Mouse (Mus musculus) lung, postnatal 4 days (tissue): Measurements from ENCODE around the gene Klhl18.
A peak's percentile ranks its signal among the peaks of the same experiment; 100 is the strongest.

Experiments used
- DNase-seq, 2 experiments: peaks; one replicate each; pipeline ENCODE4 v3.0.0; 2021

The Klhl18 gene

DNA sequence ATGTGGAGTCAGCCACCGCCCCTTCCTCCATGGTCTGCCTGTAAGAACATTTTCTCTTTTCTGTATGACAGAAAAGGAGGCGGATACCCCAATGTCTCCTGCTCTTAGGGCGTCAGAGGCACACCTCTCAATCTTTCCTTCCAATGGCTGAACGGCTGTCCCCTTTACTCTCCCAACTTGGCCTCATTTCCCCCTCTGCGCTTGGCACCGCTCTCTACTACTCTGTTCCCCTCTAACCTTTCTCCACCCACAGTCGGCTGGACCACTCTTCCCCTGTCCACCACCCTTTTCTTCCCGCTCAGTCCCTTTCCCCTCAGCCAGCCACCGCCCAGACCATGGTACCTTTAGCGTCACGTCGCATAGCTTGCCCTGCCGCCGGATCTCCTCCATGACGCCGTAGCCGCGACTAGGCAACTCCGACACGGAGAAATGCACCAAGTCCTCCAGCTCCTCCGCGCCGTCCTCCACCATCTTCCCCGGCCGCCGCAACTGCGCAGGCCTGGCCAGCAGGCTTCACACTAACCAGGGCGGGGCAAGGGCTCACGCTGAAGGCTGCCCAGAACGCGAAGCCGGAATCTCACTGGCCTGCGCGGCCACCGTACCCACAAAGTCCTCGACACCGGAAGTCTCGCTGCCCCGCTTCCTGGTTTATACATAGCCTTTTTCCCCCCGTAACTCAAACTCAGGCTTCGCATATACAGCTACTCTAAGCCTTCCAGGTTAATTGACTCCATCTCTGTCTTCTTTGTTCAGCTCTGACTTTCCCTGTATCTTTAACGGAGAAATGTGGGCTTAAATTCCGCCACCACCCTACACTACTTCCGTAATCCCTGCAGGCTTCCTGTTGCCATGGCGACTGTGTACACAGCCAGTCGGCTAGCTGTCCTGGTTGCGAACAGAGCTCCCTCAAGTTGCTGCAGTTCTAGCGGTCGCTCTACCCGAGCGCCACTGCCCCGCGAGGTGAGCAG lies at the start of gene Klhl18, which contains the start of gene Kif9:
Klhl18 (minus strand) TSS at position 571 of the 968 bp plus-strand sequence.
Kif9 (plus strand) TSS at position 835 of the 968 bp plus-strand sequence.
- DNase-seq: peak; percentile 98

DNA sequence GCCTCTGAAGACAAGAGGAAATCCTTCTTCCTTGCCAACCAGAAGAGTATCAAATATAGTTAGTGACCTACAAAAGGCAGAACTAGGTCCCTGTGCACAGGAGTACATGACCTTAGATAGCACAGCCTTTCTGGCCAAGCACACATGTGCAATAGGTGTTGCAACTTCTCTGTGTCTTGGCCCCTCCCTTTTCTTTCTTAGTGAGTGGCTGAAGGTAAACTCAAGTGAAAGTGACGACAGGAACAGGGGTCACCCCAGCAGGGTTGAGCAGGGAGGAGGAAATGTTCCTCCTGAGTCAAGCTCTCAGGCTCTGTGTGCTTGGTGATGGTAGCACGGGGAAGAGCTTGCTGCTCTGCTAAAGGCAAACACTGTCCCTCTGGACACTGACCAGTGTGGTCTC lies 49.2 kb upstream of the Klhl18 start:
- peak; percentile 38 to 40 for DNase-seq

DNA sequence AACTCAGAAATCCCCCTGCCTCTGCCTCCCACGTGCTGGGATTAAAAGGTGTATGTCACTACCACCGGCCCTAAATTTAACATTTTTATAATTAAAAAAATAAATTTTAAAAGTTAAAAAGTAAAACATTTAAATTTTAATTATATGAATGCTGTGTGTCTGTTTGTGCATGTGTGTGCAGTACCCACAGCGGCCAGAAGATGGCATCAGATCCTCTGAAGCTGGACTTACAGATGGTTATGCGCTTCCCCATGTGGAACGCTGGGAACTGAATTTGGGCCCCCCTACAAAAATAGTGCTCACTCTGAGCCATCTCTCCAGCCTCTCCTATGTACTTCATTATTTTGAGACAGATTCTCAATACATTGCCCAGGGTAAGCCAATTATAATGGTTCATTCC lies 14.4 kb upstream of the Klhl18 start:
- DNase-seq: peak in 1 of 2 experiments; percentile 22

DNA sequence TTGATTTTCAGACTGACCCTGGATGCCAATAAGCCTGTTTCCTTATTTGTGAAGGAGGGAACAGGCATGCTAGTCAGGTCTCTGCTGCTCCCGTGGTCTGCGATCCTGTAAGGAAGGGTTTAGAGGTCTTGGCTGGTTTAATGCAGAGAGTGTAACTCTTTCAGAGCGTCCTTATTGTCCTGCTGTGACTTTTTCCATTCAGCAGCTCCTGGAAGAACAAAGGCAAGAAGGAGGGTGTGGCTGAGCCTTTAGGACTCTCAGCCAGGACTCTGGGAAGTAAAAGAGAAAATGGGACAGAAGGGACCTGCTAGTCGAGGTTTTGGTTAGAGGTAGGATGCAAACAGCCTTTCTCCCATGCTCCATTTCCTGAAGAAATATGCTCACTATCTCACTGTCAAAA lies 12.3 kb upstream of the Klhl18 start:
- no peak for DNase-seq

DNA sequence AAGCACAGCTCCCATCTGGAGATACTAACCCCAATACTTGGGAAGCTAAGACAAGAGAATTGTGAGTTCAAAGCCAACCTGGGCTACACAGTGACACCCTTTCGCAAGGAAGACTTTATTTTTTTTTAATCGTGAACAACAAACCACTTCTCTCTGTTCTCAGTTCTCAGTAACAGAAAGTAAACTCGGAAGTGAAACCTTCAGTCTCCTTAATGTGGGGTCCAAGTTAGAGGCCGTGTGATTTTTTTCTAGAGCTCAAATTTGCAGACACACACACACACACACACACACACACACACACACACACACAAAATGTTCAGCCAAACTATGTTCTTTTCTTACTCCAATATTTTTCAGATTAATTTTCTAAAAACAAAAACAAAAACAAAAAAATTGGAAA lies 2.1 kb upstream of the Klhl18 start:
- no peak for DNase-seq

DNA sequence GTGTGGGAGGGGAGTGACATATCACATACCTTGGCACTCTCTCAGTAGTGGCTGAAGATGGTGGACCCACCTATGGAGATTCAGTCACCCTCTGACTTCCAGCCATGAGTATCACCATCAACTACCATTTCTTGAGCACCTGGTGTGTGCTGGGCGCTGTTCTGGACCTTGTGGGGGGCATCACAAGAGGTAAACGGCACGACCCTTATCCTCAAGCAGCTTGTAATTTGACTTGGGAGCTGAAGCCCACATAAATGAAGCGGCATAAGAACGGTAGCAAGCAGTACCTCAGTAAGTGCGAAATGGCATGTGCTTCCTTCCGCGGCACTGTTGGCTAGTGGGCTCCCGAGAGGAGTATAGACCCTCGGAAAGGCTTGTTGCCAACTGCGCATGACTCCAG lies 1.5 kb upstream of the Klhl18 start:
- DNase-seq: no peak

DNA sequence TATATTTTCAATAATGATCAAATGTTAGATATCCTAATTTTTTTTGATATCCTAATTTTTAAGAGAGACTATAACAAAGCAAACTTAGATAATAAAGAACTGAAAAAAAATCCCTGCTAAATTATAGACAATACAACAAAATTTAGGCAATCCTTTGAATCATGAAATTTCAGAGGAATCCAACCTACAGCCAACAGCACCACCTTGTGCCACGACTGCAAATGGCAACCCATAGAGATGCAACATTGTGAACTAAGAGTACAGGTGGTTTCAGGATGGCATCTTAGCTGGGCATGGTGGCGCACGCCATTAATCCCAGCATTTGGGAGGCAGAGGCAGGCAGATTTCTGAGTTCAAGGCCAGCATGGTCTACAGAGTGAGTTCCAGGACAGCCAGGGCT lies 10.3 kb downstream of the Klhl18 start:
- peak in 1 of 2 experiments; percentile 59 for DNase-seq

DNA sequence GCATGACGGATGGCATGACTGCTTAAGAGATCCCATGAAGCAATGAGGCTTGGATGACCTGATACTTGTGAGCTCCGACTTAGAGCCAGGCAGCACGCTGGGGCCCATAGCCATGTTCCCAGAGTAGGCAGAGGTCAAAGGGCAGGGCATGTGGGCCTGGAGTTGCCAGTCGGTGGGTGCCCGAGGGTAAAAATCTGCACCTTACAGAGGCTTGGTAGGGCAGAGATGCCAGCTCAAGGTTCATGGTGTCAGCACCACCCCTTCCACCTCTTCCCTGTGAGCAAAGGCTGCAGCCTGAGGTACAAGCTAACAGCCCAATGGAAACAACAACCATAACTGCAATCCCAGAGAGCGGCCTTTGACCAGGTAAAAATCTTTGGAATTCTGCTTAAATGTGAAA lies 11.2 kb downstream of the Klhl18 start:
- DNase-seq: no peak

DNA sequence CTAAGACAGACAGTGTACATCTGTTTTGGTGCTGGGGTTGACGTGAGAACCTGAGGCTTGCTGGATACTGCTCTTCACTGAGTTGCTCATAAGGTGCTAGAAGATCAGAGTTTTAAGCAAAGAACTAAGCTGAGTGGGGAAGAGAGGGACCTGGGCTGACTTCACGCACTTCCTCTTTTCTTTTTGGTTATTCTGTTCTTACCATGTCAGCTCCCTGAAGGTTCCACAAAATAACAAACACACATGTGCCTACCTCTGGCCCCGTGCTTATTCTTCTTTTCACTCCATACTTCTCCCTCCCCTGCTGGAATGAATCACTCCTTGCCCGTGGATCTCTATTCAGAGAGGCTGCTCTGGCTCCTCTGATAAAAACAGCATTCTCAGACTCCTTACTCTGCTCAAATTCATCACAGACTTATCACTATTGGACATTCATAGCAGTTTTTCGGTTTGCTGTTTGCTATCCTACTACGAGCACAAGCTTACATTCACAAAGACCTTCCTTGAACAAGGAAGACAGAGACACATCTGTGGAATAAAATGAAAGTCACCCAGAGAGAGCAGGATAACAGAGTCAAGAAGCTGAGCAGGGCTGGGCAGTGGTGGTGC lies 12.4 kb downstream of the Klhl18 start:
- no peak for DNase-seq

DNA sequence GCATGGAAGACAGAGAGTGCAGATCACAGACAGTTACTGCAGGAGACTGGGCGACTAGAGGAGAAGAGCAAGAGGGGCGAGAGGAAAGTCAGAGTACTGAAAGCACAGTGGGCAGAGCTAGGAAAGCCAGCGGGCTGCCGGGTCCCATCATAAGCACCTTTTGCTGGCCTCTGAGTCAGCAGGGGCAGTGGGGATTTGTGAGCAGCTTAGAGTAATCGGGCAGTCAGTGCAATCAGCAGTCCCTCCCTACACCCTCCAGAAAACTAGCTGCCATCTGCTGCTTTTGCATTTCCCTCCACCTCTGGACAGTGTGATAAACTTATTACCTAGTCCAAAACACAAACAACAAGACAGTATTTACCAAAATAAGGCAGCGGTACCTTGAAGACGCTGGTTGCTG lies 14.2 kb downstream of the Klhl18 start:
- DNase-seq: no peak

DNA sequence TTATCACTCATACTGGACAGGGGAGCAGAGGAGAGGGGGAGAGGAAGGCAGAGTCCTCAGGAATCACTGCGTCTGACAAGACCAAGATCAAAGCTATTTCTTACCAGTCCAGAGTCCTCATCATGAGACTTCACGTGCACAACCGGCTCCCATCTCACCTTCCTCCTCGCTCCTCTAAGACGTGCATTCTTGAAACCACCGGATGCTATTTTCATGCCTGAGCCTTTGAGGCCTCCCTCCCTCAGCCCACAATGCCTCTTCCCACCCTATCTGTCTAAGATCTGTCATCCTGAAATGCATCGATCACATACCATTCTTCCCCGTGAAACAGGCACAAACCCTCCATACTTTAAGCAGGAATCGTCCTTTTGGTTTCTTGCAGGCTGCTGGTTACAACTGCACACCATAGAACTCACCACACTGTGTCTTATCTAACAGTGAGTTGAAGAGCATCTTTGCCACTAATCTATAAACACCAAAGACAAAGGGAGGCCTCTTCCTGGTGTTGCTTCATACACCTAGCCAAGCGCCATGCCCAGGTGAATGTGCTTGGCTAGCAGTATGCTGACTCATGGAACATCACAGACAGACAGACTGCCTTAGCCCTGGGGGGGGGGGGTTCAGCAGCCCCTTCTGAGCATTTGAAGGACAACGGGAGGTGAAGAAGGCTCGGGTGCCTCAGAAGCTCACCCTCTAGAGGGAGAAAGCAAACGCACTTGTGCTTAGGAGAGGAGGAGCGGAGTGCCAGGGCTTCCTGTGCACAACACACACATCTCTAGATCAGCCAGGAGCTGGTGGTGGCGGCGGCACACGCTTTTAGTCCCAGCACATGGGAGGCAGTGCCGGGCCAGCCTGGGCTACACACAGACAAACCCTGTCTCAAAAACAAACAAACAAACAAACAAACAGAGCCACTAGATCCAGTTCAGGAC lies 15.3 kb downstream of the Klhl18 start:
- no peak for DNase-seq

DNA sequence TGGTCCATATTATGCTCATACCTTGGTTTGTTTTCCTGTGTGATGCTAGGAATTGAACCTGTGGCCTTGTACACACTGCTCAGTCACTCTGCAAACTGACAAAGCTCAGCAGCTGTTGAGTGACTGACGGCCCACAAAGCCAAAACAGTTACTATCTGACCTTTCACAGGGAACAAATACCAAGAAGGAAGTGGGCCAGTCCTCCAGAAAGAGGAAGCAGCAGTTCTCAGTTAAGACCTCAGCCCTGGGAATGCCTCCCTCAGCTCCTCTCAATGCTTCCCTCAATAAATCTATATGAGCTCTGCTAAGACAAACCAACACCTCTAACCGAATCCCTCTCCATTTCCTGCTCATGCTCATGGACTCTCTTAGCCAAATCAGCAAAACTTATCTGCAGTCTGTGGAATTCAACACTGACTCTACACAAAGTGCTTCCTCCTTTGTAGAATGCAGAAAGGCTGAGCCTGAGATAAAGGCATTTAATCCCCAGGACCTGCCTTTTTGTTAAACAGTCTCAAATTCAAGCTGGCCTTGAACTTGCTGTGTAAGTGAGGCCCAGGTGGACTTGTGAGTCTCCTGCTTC lies 17.3 kb downstream of the Klhl18 start:
- DNase-seq: peak in 1 of 2 experiments; percentile 38

DNA sequence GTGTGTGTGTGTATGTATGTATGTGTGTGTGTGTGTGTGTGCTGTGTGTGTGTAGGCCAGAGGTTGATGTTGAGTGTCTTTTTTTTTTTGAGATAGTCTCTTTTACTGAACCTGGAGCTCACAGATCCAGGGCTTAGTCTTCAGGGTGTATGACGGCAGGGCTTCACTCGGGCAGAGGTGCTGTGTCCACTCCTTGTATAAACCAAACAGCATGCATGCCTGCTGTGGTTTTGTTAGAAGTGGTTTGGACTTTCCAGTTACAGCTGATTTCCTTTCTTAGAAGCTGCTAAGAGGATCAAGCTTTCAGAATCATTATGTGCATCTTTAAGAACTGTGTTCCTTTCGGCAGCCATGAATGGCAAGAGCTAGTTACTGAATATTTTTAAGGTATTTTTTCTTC lies 18.6 kb downstream of the Klhl18 start:
- no peak for DNase-seq

DNA sequence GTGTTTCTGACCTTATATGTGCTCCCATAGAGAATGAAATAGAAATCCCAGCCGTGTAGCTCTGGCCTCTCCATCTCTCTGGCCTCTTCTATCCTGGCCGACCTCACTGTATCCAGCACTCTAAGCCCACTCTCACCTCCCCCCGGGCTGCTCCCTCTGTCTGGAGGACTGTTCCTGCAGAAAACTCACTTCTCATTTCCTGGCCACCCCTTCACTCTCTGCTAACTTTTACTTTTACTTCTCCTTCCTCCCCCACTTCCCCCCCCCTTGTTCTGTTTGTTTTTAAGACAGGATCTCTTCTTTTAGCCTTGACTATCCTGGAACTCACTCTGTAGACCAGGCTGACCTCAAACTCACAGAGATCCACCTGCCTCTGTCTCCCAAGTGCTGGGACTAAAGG lies 24.0 kb downstream of the Klhl18 start:
- no peak for DNase-seq

DNA sequence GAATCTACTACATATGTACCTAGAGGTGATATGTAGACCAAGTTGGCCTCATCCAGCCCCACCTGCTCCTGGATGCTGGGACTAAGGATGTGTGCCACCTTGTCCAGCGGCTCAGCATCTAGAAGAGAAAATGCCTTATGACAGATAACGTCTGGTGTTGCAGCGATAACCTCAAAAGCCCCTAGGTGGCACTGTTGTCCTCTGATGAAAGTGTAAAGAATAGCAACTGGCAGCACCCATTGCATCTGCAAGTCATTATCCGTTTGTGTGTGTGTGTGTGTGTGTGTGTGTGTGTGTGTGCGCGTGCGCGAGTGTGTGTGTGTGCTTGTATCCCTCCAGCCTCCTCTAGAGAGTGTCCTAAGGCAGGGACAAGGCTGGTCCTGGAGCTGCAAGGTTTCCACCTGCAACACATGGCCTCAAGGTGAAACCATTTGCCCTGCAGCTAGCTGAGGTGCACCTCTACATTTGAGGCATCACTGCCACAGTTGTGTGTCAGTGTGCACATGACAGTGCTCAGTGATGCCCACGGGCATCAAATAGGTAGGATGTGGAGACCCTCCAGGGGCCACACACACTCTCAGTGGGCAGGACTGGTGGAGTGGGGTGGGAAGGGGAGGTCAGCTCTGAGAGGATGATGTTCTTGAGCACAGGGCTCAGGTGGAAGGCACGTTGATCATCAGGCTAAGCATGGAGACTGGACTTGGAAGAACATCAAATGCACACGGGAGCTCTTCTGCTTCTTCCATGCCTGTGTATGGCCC lies 27.5 kb downstream of the Klhl18 start:
- peak; percentile 68 to 83 for DNase-seq

DNA sequence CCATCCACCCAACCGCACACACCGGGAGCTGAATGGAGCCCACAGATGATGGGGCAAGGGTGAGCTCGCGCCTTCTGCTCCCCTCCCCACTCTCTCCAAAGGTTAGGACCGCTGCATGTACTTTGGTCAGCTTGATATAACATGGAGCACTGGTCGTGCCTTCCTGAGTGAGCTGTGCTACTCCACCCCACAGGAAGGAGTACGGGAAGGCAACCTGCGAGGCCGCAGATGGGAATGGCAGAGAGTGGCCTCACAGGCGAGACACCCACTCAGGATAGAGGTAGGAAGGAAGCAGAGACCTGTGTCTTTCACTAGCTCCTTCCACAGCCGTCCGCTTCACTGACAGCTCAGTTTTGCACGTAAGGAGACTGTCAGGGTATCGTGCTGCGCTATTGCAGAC lies 28.1 kb downstream of the Klhl18 start:
- no peak for DNase-seq

DNA sequence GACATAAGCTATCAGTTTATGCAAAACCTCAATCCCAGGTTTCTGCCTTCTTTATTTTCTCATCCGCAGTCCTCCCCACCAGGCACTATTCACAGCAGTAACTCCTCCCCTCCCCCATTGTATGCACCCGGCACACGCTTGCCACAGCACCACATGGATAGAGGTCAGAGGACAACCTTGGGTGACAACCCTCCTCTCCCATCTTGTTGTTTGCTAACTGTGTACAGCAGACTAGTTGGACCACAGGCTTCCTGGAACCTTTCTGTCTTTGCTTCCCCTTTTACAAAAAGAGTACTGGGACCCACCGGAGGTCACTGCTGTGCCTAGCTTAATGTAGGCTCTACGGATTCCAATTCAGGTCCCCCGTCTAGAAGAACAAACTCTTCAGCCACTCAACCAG lies 35.9 kb downstream of the Klhl18 start:
- no peak for DNase-seq

DNA sequence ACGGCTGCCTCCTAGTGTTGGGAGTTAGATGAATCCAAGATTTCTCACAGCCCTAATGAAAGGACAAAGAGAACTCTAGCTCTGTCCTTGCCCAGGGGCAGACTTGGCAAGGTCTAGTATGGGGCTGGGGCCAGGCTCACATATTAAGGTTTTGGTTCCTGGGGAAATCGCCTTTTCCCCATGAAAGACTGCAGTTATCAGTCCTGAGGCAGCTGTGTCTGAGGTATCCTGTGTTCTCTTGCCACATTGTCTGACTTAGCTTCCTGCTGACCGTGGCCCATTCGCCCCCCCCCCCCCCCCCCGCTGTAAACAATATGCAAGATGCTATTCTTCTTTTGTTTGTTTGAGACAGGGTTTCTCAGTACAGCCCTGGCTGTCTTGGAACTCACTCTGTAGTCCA lies 36.4 kb downstream of the Klhl18 start:
- DNase-seq: peak in 1 of 2 experiments; percentile 37

DNA sequence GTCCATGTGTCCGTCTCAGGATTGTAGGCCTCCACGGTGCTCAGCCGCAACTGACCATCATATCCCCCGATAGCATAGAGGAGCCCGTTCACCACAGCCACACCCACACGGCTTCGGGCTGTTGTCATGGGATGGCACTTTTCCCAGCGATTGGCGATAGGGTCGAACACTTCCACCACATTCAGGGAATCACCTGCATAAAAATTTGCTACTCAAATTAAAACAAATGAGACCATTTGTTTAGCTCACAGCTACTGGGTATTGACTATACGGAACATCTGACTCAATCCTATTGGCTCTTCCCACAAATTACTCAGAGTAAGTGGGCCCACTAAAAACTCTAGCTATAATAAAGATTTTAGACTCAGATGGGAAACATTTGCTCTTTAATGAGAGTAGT lies 40.5 kb downstream of the Klhl18 start:
- no peak for DNase-seq

DNA sequence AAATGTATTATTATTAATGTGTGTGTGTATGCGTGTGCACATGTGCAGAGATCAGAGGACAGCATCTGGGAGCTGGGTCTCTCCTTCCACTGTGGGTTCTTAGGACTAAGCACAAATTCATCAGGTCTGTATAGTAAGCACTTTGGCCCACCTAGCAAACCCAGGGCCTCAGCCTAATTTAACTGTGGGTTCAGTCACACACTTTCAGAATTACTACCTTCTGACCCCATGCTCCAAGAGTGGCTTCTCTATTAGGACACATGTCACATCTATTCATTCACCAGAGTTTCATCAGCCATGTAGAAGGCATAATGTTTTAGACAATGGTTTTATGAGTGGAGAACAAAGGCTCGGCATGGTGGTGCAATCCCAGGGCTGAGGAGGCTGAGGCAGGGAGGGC lies 43.4 kb downstream of the Klhl18 start:
- DNase-seq: no peak

DNA sequence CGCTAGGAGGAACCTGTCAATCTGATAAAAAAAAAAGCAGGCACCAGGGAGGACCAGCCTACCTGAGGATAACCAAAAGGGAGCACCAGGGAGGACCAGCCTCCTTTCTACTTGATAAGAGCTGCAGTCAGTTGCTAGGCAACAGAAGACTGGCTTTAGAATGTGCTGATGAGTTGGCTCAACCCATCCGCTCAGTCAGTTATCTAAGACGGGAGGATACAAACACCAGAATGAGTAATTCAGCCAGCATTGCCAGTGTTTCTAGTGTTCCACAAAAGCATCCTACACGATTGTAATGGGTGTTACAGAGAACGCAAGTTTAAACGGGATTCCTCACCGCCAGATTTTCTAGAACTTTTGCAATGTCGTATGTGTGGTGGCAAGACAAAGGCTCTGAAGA lies 45.3 kb downstream of the Klhl18 start:
- no peak for DNase-seq
